Mouse (Mus musculus) heart, embryonic 11.5 days (tissue): ENCODE results near the gene Arhgap15. TPM values are rescaled to one million over a fixed set of nuclear protein-coding genes. Genes with fewer than 3 reads are reported as not detected.

Experiments
- ATAC-seq: fragments of 200-750 bp; cut with Nextera tagmentation; replicated peaks from 2 replicates; pipeline ENCODE4 v1.8.0; 2017; ENCODE audit warnings: moderate library complexity; ENCODE audit not compliant: insufficient number of reproducible peaks, low FRiP score, low TSS enrichment
- H3K27ac ChIP-seq: fragments of 300-500 bp; sonication (generic); 2 replicates; pipeline ENCODE4 v1.5.1; 2014; ENCODE audit warnings: mild to moderate bottlenecking, low read depth, low read length
- H3K27me3 ChIP-seq: fragments of 300-500 bp; sonication (generic); 2 replicates; pipeline ENCODE4 v1.6.1; 2014; ENCODE audit warnings: mild to moderate bottlenecking, low read length, mixed read lengths; ENCODE audit not compliant: control insufficient read depth, insufficient read depth
- H3K36me3 ChIP-seq: fragments of 300-500 bp; sonication (generic); 2 replicates; pipeline ENCODE4 v1.6.1; 2014; ENCODE audit warnings: mild to moderate bottlenecking, low read length, moderate library complexity, mixed read lengths; ENCODE audit not compliant: control insufficient read depth, insufficient read depth
- H3K4me1 ChIP-seq: fragments of 300-500 bp; sonication (generic); 2 replicates; pipeline ENCODE4 v1.6.1; 2014; ENCODE audit warnings: low read length; ENCODE audit not compliant: control insufficient read depth, insufficient read depth
- H3K4me2 ChIP-seq: fragments of 300-500 bp; sonication (generic); 2 replicates; pipeline ENCODE4 v1.6.1; 2014; ENCODE audit warnings: mild to moderate bottlenecking, moderate library complexity
- H3K4me3 ChIP-seq: fragments of 300-500 bp; sonication (generic); 2 replicates; pipeline ENCODE4 v1.5.1; 2014; ENCODE audit warnings: low read depth, low read length
- H3K9ac ChIP-seq: fragments of 300-500 bp; sonication (generic); 2 replicates; pipeline ENCODE4 v1.6.1; 2014; ENCODE audit warnings: mild to moderate bottlenecking, low read depth, low read length, moderate library complexity
- H3K9me3 ChIP-seq: fragments of 300-500 bp; sonication (generic); replicated peaks from 2 replicates; pipeline ENCODE4 v1.6.1; 2016; ENCODE audit warnings: low read length; ENCODE audit not compliant: control insufficient read depth
- WGBS: fragments of 180-500 bp; shearing (Covaris S2); extraction: QIAGEN DNeasy Blood & Tissue Kit; methylation state at CpG from one replicate; pipeline ENCODE4 v1.1.7; 2014; ENCODE audit not compliant: insufficient replicate concordance; 5-methylcytosine and 5-hydroxymethylcytosine counted together
- polyA plus RNA-seq: library from polyadenylated mRNA; unstranded; fragments of >200 nt; fragmentation: Nextera tagmentation; extraction: Ambion mirVana; gene quantifications from 2 replicates; pipeline ENCODE4 v1.2.1, GENCODE M21; 2014

The Arhgap15 gene
- polyA plus RNA-seq, 1 experiment from 2014 or later, result 0.43 TPM

GRCm38 (mm10) chr2:43816788-43817581, 68.4 kb downstream of the Arhgap15 start:
- 79% methylated on average over 8 of the region's 8 CpGs for WGBS
- Histone ChIP-seq H3K27ac (no peak overlapping the region), H3K36me3 (no peaks in the 10 kb centered on the region), H3K4me1 (no peaks in the 10 kb centered on the region), H3K4me2 (no peak overlapping the region), H3K9me3 (no peaks in the 10 kb centered on the region), H3K27me3 (no peaks in the 10 kb centered on the region), H3K9ac (no peak overlapping the region), H3K4me3 (no peak overlapping the region)
- ATAC-seq, result no peak

GRCm38 (mm10) chr2:43835931-43836330, 87.3 kb downstream of the Arhgap15 start:
- Histone ChIP-seq H3K36me3 (no peaks in the 10 kb centered on the region), H3K4me1 (no peaks in the 10 kb centered on the region), H3K27ac (no peak overlapping the region), H3K4me3 (no peak overlapping the region), H3K4me2 (no peak overlapping the region), H3K27me3 (no peaks in the 10 kb centered on the region), H3K9ac (no peak overlapping the region), H3K9me3 (no peaks in the 10 kb centered on the region)
- 58% methylated on average over 5 of the region's 5 CpGs for WGBS
- ATAC-seq, result no peak

- ATAC-seq, result no peak
- WGBS, result 76% methylated on average over 5 of the region's 5 CpGs
- Histone ChIP-seq H3K9ac (no peak overlapping the region), H3K4me2 (no peak overlapping the region), H3K27ac (no peak overlapping the region), H3K9me3 (no peaks in the 10 kb centered on the region), H3K36me3 (no peaks in the 10 kb centered on the region), H3K27me3 (no peaks in the 10 kb centered on the region), H3K4me1 (no peaks in the 10 kb centered on the region), H3K4me3 (no peak overlapping the region)
Measured at GRCm38 (mm10) chr2:43841644-43842043, 93.0 kb downstream of the Arhgap15 start.

GRCm38 (mm10) chr2:43851195-43851594, 102.6 kb downstream of the Arhgap15 start:
- no peaks in the 10 kb centered on the region for H3K27me3 ChIP-seq
- no peaks in the 10 kb centered on the region for H3K36me3 ChIP-seq
- H3K9ac ChIP-seq, result no peak overlapping the region
- no peak overlapping the region for H3K4me3 ChIP-seq
- H3K4me1 ChIP-seq, result no peaks in the 10 kb centered on the region
- H3K9me3 ChIP-seq, result no peaks in the 10 kb centered on the region
- WGBS, result 55% methylated on average over 3 of the region's 3 CpGs
- no peak for ATAC-seq
- no peak overlapping the region for H3K27ac ChIP-seq
- no peak overlapping the region for H3K4me2 ChIP-seq

GRCm38 (mm10) chr2:43862709-43863108, 114.1 kb downstream of the Arhgap15 start:
- H3K27me3 ChIP-seq, result no peaks in the 10 kb centered on the region
- ATAC-seq, result no peak
- no peak overlapping the region for H3K27ac ChIP-seq
- WGBS, result 75% methylated on average over 5 of the region's 5 CpGs
- no peaks in the 10 kb centered on the region for H3K4me1 ChIP-seq
- H3K36me3 ChIP-seq, result no peaks in the 10 kb centered on the region
- H3K9me3 ChIP-seq, result no peaks in the 10 kb centered on the region
- H3K4me2 ChIP-seq, result no peak overlapping the region
- no peak overlapping the region for H3K4me3 ChIP-seq
- no peak overlapping the region for H3K9ac ChIP-seq

GRCm38 (mm10) chr2:43902403-43902973, 153.9 kb downstream of the Arhgap15 start:
- WGBS, result 23% methylated on average over 7 of the region's 7 CpGs
- no peaks in the 10 kb centered on the region for H3K9me3 ChIP-seq
- H3K36me3 ChIP-seq, result no peaks in the 10 kb centered on the region
- H3K4me3 ChIP-seq, result no peak overlapping the region
- H3K4me2 ChIP-seq, result no peak overlapping the region
- H3K4me1 ChIP-seq, result no peaks in the 10 kb centered on the region
- H3K27ac ChIP-seq, result no peak overlapping the region
- no peak overlapping the region for H3K9ac ChIP-seq
- ATAC-seq, result no peak
- no peaks in the 10 kb centered on the region for H3K27me3 ChIP-seq

GRCm38 (mm10) chr2:43907496-43907895, 158.9 kb downstream of the Arhgap15 start:
- WGBS, result 78% methylated on average over 5 of the region's 5 CpGs
- Histone ChIP-seq H3K27me3 (no peaks in the 10 kb centered on the region), H3K9me3 (no peaks in the 10 kb centered on the region), H3K27ac (no peak overlapping the region), H3K9ac (no peak overlapping the region), H3K4me1 (no peaks in the 10 kb centered on the region), H3K4me3 (no peak overlapping the region), H3K4me2 (no peak overlapping the region), H3K36me3 (no peaks in the 10 kb centered on the region)
- no peak for ATAC-seq

GRCm38 (mm10) chr2:43914104-43914503, 165.5 kb downstream of the Arhgap15 start:
- Histone ChIP-seq H3K9me3 (no peaks in the 10 kb centered on the region), H3K27ac (no peak overlapping the region), H3K9ac (no peak overlapping the region), H3K4me2 (no peak overlapping the region), H3K27me3 (no peaks in the 10 kb centered on the region), H3K4me1 (no peaks in the 10 kb centered on the region), H3K36me3 (no peaks in the 10 kb centered on the region), H3K4me3 (no peak overlapping the region)
- 62% methylated on average over 6 of the region's 6 CpGs for WGBS
- ATAC-seq, result no peak

- H3K4me3 ChIP-seq, result no peak overlapping the region
- no peaks in the 10 kb centered on the region for H3K36me3 ChIP-seq
- 80% methylated on average over 5 of the region's 5 CpGs for WGBS
- no peak for ATAC-seq
- H3K27me3 ChIP-seq, result no peaks in the 10 kb centered on the region
- no peak overlapping the region for H3K4me2 ChIP-seq
- no peak overlapping the region for H3K27ac ChIP-seq
- no peak overlapping the region for H3K9ac ChIP-seq
- no peaks in the 10 kb centered on the region for H3K4me1 ChIP-seq
- no peaks in the 10 kb centered on the region for H3K9me3 ChIP-seq
Measured at GRCm38 (mm10) chr2:43923863-43924340, 175.3 kb downstream of the Arhgap15 start.
